Mouse (Mus musculus): Measurements from ENCODE around the gene Fstl4.

The Fstl4 gene

DNA sequence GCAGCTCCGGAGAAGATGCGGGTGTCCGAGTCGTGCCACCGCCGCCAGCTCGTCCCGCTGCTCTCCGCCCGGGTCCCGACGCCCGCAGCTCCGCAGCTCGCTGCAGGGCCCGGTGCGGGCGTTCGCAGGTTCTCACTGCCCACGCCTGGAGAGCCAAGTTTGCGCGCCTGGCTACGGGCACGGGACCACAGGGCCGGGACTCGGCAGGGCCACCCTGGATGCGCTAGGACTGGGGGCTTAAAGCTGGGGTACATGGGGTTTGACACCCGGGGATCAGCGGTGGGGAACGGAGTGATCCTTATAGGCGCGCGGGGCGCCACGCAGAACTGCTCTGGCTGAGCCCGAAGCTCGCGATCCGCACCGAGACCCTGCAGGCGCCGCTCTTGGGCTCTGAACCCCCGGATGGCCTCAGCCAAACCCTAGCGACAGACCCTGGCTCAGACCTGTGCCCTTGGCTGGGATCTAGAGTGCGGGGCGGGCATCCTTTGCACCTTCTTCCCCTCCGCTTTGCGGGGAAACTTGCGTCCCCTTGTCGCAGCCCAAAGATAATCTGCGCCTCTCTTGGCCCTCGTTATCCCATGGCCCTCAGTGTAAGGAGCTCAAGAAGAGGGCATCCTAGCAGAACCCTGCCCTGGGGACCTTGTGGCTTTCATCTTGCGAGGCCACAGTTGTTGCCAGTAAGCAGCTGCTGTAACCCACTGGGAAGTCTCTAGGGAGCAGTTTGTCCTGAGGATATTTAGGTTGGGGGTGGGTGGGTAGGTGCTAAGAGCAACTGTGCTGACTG lies 652 bp downstream of the Fstl4 start:
- in situ Hi-C loops (cut with MboI; ENCODE audit: low pct_unique_long_range_greater_than_20kb in 1 of 2, low sequenced_read_pairs in 2 of 2, unreplicated experiment in 1 of 2): no loop called here

DNA sequence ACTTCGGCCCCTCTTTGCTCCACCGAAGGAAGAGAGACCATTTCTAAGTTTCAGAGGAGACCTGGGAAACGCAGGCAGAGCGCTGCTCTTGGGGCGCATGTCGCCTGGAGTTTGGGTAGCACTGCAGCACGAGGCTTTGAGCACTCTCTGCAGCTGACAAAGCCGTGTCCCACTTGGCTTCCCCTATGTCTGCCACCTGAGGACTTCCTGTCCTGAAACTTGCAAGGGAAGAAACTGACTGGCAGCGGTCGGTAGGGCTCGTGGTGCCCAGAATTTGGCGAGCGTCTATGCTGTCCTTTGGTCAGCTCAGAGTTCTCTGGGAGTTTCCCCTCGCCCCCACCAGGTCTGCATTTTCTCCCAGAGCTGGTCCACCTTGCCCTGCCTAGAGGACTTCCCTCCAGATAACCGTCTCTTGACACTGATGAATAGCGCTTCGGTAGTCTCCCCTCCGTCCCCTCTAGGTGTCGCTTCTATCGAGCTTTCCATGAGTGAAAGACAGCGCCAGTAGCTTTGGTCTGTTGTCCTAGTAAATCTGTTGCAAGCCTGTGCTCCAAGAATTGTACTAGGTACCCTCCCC lies 1.3 kb downstream of the Fstl4 start:
- in situ Hi-C loops (cut with MboI; ENCODE audit: low pct_unique_long_range_greater_than_20kb in 1 of 2, low sequenced_read_pairs in 2 of 2, unreplicated experiment in 1 of 2): no loop called here

DNA sequence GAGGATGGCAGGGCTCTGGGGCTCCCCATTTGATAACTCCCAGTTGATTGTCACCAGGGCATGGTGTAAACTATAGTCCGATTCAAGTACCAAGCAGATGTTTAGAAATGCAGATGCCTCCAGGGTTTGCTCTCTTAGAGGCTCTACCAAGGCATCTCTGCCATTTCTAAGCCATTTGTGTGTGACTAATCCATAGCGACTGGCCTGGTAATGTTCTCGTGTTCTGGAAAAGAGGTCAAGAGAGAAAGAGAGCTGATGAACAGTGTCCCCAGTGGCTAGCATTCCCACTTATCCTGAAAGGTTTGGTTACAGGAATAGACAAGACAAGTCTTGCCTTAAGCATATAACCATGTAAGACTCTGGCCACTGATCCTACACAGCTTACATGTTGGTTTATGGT lies 3.5 kb downstream of the Fstl4 start:
- in situ Hi-C loops (cut with MboI; ENCODE audit: low pct_unique_long_range_greater_than_20kb in 1 of 2, low sequenced_read_pairs in 2 of 2, unreplicated experiment in 1 of 2): no loop called here

DNA sequence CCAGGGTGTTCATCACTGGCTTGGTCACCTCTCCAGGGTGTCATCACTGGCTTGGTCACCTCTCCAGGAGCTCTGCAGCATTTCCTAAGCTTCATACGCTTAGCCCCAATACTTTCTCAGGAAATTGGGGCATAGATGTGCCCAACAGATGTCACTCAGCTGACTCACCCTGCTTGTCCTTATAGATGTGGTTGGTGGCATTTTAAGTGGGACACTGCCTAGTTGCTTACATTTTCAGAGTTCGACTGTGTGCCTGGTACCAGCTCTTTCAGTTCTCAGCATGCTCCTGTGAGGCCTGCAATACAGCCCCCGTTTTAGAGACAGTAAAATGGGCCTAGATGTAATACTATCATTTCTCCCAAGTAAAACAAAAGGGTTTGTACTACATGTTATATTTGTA lies 8.6 kb downstream of the Fstl4 start:
- in situ Hi-C loops (cut with MboI; ENCODE audit: low pct_unique_long_range_greater_than_20kb in 1 of 2, low sequenced_read_pairs in 2 of 2, unreplicated experiment in 1 of 2): no loop called here

DNA sequence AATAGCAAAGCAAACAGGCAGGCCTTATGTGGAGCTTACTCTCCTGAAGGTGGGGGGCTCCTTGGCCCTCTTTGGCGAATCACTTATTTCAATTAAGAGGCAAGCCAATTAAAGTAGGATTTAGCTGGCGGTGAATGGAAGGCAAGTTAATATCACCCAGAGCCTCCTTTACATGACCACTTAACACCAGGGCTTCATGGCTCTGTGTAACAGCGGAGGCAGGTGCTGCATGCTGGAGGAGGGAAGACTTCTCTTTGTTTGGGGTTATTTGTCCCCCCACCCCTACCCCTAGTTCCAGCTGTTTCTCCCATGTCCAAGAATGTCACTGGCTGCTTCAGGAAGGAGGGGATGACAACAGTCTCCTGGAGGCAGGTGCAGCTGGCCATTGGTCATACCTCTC lies 10.9 kb downstream of the Fstl4 start:
- in situ Hi-C loops (cut with MboI; ENCODE audit: low pct_unique_long_range_greater_than_20kb in 1 of 2, low sequenced_read_pairs in 2 of 2, unreplicated experiment in 1 of 2): no loop called here

DNA sequence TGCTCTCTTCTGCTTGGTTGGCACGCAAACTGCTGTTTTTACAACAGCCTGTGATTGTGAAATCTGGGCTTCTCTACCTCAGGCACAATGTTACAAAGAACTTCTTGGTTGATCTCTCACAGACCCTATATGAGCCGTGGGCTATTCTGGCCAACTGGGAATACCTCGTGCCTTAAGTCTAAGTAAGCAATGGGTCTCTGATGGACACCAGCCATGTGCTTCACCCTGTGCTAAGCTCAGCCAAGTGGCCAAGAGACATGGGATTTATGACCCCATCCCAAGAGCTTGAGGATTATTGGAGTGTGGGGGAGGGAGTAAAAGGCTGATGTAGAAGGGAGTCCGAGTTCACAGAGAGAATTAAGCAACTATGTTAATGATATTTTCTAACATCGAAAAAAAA lies 18.0 kb downstream of the Fstl4 start:
- in situ Hi-C loops (cut with MboI; ENCODE audit: low pct_unique_long_range_greater_than_20kb in 1 of 2, low sequenced_read_pairs in 2 of 2, unreplicated experiment in 1 of 2): no loop called here

DNA sequence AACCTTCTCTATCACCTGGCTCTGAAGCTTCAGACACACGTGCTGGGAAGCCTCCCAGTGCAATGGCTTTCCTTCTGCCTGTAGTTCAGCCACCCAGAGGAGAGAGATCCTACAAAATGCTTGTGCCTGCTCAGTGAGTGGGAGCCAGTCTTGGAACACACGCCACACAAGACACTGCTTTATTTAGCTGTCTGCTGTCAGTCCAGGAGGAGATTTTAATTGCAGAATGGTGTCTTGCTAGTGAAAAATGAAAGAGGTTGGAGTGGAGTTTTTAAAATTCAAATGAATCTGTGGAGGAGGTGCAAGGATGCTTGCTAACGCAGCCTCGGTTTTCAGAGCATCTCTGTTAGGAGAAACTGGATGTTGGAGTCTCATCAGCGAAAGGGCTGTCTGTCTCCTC lies 29.9 kb downstream of the Fstl4 start:
- in situ Hi-C loops (cut with MboI; ENCODE audit: low pct_unique_long_range_greater_than_20kb in 1 of 2, low sequenced_read_pairs in 2 of 2, unreplicated experiment in 1 of 2): no loop called here

DNA sequence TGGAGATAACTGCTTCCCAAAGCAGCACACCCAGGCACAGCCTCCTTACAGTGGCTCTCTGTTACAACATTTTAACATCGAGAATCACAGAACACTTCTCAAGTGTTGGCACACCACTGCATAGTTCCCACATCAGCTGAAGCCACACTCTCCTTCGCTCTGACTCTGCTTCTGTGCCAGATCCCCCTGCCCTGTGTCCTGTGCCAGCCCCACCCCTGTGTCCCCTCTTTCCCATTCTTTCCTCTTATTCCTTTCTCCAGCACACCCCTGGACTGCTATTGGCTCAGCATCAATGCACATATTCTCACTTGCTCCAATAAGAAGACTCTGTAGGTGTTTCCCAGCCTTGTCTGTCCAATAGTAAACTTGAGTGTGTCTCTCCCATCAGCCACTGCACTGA lies 45.1 kb downstream of the Fstl4 start:
- in situ Hi-C loops (cut with MboI; ENCODE audit: low pct_unique_long_range_greater_than_20kb in 1 of 2, low sequenced_read_pairs in 2 of 2, unreplicated experiment in 1 of 2): no loop called here

DNA sequence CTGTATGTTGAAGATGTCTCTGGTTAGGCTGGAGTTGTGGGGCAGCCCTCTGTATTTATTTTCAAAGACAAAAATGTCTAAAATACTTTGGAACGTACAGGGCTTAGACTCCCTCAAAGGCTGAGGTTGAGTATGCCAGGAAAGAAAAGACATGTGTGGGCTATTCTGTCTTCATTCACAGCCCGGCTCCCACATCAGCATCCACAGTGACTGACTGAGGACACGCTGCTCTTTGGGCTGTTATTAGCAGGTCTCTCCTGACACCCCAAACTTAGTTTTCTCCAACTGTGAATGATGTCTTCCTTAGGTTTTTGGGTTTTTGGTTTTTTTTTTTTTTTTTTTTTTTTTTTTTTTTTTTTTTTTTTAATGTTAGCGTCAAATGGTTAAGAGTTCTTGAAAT lies 51.6 kb downstream of the Fstl4 start:
- in situ Hi-C loops (cut with MboI; ENCODE audit: low pct_unique_long_range_greater_than_20kb in 1 of 2, low sequenced_read_pairs in 2 of 2, unreplicated experiment in 1 of 2): no loop called here

DNA sequence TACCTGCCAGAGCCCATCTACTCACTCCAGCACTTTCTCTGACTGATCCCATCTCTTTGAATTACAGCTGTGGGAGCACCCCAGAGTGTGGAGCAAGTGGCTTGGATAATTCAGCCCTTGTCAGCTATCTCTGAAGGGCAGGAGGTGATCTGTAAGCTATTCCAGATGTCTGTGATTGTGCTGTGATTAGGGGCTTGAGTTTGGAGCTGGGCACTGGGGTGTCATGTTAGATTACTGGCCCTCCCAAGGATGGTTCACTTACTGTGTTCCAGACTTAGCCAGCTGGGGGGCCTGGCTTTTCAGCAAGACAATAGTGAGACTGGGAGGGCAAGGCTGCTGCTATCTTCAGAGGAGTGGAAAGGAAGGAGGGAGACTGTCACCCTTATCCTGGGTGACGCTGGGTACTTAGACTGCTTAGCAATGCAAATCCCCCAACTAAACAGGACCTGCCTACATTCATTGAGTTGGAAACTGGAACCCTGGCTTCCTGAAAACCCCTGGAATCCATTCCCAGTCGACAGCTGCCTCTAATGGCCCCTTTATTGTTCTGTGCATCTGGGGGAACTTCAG lies 56.0 kb downstream of the Fstl4 start:
- in situ Hi-C loops (cut with MboI; ENCODE audit: low pct_unique_long_range_greater_than_20kb in 1 of 2, low sequenced_read_pairs in 2 of 2, unreplicated experiment in 1 of 2): no loop called here

DNA sequence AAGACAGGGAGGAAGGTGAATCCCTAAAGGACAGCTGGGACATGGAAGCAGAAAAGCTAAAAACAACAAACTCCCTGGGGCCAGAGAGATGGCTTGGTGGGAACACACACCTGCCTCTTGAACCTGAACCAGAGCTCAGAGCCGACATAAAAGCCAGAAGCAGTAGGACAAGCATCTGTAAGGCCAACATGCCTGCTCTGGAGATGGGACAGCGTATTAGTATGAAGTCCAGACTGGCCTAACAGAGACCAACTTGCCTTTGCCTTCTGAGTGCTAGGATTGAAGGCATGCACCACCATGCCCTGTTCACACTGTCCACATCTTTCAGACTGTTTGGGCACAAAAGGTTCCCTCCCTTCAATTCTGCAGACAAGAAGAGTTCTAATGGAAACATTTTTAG lies 62.2 kb downstream of the Fstl4 start:
- in situ Hi-C loops (cut with MboI; ENCODE audit: low pct_unique_long_range_greater_than_20kb in 1 of 2, low sequenced_read_pairs in 2 of 2, unreplicated experiment in 1 of 2): no loop called here

DNA sequence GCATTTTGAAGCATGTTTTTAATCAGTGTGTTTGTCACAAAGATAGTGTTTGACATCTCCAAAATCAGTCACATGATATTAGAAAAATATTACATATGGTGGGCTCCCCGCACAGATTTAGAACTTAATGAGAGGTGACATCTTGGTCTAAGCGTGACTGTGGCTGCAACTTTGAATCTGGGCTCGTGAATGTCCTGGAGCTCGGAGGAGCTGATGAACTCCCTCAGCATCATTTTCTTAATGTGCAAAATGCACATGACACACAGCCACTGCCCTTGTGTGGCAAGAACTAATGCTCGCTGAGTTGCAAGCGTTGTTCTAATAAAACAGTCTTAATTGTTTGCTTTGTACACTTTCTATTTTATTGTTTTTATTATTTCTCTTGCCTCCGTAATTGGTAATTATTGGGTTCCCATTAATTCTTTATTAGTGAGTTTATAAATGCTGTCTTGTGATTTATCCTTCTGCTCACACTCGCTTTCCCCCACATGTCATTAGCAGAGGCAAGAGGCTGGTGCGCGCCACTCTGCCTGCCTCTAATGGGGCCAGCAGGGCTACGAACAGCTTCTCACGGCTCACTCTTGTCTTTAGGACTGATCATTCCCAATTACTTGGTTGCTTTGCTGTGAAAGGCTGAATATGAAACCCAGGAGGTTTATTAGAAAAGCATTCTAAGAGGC lies 67.3 kb downstream of the Fstl4 start:
- in situ Hi-C loops (cut with MboI; ENCODE audit: low pct_unique_long_range_greater_than_20kb in 1 of 2, low sequenced_read_pairs in 2 of 2, unreplicated experiment in 1 of 2): no loop called here

DNA sequence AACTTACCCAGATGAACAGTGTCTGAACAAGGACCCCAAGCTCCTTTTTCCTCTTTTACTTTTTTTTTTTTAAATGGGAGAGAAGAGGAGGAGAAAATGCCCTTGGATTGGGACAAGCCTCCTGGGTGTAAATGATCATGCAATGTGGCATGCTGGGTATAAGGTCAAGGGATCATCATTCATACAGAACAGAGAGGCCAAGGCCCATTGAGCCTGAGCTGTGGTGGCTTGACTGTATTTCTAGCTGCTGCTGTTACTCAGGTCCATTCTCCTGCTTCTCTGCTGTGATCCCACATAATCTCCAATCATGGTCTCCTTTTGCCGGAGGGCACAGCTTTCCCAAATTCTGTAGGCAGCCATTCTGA lies 67.9 kb downstream of the Fstl4 start:
- in situ Hi-C loops (cut with MboI; ENCODE audit: low pct_unique_long_range_greater_than_20kb in 1 of 2, low sequenced_read_pairs in 2 of 2, unreplicated experiment in 1 of 2): no loop called here

DNA sequence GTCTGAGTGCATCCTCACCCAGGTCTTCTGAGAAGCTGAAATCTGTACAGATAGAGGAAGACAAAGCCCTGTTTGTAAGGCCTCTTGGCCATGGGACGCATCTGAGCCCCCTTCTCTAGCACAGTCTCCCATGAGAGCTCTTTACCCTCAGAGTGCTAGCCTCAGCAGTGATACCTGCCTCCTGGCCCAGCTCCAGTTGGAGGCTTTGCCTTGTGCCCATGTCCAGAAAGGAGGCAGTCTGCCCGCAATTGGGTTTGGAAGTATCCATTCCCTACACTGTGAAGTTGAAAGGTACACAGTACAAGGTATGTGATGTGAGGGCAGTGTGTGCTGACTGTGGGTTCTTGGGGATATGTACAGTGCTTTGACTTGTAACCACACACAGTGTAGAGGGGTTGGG lies 84.3 kb downstream of the Fstl4 start:
- in situ Hi-C loops (cut with MboI; ENCODE audit: low pct_unique_long_range_greater_than_20kb in 1 of 2, low sequenced_read_pairs in 2 of 2, unreplicated experiment in 1 of 2): no loop called here

DNA sequence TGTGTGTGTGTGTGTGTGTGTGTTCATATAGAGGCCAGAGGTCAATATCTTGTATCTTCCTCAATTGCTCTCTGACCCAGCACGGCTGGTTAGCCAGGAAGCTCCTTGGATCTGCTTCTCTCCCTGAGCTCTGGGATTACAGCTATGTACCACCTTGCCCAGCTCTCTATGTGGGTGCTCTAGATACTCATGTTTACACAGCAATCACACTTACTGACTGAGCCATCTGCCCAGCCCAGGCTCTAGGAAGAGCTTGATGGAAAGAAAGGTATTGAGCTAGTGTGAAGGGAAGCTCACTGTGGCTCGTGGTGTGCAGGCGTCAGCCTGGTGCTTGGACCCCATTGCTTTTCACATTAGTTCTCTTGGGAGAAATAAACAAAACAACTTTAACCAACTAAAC lies 85.6 kb downstream of the Fstl4 start:
- in situ Hi-C loops (cut with MboI; ENCODE audit: low pct_unique_long_range_greater_than_20kb in 1 of 2, low sequenced_read_pairs in 2 of 2, unreplicated experiment in 1 of 2): no loop called here

DNA sequence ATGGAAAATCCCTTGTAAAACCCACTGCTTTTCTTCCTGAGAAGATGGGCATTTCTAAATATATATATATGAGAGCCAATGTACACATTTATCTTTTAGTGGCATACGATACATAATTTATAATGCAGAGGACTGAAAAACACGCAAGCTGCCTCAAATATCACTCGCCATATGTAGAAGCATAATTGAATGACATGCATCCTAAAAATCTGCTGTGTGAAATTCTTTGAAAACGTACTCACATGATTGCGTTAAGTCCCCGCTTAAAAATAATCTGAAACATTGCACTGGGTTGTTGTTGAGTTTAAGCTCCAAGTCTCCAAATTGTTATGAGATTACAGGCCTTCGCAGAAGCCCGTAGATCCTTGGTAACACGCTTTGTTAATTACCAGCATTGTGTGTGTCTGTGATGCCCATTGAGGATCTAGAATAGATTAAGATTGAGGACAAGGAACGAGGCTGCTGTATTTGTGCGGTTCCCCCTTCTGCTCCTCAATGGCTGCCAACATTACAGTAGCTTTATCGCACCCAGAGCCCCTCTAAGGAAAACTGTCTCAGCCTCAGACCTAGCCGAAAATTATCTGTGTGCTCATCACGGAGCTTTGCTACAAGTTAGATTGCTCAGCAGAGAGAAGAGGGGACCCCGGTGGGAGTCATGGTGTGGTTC lies 108.5 kb downstream of the Fstl4 start:
- in situ Hi-C loops (cut with MboI; ENCODE audit: low pct_unique_long_range_greater_than_20kb in 1 of 2, low sequenced_read_pairs in 2 of 2, unreplicated experiment in 1 of 2): no loop called here

DNA sequence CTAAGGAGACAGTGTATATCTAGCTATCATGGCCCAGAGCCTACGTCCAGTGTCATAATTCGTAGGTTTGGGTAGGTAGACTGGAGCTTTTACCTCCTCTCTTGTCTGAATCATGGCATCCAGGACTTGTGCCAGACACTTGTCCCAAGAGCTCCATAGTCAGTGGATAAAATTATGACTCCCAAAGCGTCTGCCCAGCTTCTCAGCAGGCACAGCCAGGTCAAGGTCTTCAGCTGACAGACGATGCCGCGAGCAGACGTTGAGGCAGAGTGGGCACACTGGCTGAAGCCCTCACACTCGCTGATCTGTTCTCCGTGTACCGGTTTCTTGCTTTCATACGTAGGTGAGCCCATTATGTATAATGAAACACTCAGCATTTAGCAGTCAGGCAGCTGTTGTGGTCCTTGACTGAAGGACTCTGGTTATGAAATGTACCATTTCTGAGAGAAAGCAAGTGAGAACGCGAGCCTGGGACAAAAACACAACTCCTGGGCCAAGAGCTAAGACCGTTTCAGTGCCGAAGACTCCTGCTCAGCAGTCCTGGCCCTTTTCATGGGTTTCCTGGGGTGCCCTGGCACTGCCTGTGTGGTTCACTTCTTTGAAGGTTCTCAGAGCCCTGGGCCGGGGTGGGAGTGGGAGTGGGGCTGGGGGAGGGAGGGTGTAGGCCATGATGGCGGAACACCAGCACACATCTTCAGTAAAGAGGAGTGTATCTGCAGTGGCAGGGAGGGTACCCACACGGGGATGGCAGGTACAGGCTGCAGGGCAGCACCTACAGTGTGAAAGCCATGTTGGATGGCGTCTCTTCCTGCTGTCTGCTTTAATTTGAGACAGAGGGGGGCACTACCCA lies 111.7 kb downstream of the Fstl4 start:
- in situ Hi-C loops (cut with MboI; ENCODE audit: low pct_unique_long_range_greater_than_20kb in 1 of 2, low sequenced_read_pairs in 2 of 2, unreplicated experiment in 1 of 2): no loop called here

DNA sequence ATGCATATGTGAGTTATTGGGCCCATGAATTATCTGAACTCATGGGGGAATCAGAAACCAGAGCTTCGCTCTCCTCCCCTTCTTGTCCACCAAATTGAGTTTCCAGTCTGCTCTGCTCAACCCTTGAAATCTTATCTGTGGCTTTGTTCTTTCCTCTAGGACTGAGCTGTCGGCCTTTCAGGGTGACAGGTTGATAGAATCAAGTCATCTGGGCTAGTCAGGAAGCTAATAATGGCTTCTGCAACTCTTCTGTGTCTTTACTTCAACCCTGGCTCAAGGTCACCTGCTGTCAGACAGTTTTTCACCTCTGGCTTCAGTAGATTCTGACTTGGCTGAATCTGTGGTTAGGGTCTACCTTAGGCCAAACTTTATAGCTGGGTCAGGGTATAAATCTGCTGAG lies 113.2 kb downstream of the Fstl4 start:
- in situ Hi-C loops (cut with MboI; ENCODE audit: low pct_unique_long_range_greater_than_20kb in 1 of 2, low sequenced_read_pairs in 2 of 2, unreplicated experiment in 1 of 2): no loop called here

Measured in mouse embryonic stem cell (cell line).